Mouse (Mus musculus) activated CD4-positive, CD25-positive, alpha-beta regulatory T cell, adult 4 months (primary cell): Measurements from ENCODE around the gene Dhx8. TPM values are rescaled to one million over a fixed set of nuclear protein-coding genes. Genes with fewer than 3 reads are reported as not detected.

Experiments
- ATAC-seq: one replicate; pipeline ENCODE4 v1.8.0; 2017
- polyA plus RNA-seq, 2 experiments: library from polyadenylated mRNA; unstranded; fragments of 100-300 nt; shearing (Covaris generic); gene quantifications; one replicate each; pipeline ENCODE4 v1.2.1; 2017

The Dhx8 gene
- 10 to 100 TPM; 23.6 to 25.5 TPM for polyA plus RNA-seq

- peak; percentile 95 for ATAC-seq
Measured at GRCm38 (mm10) chr11:101732518-101733440, at the start of gene Dhx8. Gene Dhx8 (plus strand): TSS chr11:101732919.

DNA sequence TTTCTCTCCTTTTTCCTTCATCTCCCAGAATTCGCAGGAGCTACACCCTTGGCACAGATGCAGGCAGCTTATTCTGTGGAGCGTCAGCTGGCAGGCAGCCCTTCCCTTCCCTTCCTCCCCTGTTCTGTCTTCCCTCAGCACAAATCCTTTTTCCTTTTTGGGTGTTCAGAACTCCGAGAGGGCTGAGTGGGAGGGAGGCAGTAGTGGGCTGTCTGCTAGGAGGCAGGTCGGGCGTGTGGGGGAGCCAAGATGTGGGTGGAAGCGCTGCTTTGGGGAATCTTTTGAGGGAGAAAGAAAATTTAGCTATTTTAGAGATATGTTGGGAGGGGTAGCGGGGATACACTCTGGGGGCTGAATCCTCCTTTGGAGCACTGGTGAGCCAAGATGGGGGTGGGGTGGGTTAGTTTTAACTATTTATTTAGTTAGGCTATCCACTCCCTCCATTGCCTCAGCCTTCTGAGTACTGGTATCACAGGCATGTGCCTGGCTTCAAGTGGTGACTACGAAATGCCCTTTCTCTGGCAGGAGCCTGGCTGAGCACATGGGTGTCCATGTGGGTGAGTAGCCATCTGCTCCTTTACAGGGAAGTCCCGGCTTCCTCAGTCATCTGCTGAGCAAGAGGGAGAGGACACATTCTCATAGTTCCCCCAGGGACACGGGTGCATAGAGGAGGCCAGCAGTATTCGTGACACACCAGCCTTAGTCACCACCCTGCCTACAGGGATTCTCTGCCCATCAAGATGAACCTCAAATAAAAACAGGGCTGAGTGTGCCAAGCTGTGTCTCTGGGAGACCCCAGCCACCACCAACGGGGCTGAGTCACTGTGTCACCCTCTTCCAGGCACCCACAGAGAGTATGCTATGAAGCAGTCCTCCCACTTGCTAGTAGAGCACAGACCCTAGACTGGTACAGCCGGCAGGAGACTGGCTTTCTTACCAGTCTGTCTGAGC is 45.1 kb upstream of the Dhx8 start:
- no peak for ATAC-seq

- no peak for ATAC-seq
Measured at GRCm38 (mm10) chr11:101689701-101690113, 43.0 kb upstream of the Dhx8 start.

- no peak for ATAC-seq
Measured at GRCm38 (mm10) chr11:101690326-101690725, 42.4 kb upstream of the Dhx8 start.

GRCm38 (mm10) chr11:101695906-101696661 is 36.6 kb upstream of the Dhx8 start:
- no peak for ATAC-seq

- ATAC-seq: no peak
Measured at GRCm38 (mm10) chr11:101697156-101697861, 35.4 kb upstream of the Dhx8 start.

DNA sequence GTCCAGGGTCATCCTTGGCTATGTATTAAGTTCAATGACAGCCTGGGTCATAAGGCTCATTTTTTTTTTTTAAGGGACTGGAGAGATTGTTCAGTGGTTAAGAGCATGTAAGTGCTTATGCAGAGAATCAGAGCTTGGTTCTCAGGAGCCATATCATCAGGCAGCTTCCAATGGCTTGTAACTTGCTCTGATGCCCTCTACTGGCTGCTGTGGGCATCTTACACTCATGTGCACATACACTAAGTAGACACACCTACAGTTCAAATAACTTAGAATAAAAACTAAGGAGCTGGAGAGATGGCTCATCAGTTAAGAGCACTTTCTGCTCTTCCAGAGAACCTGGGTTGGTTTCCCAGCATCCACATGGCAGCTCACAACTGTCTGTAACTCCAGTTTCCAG is 34.6 kb upstream of the Dhx8 start:
- ATAC-seq: no peak

DNA sequence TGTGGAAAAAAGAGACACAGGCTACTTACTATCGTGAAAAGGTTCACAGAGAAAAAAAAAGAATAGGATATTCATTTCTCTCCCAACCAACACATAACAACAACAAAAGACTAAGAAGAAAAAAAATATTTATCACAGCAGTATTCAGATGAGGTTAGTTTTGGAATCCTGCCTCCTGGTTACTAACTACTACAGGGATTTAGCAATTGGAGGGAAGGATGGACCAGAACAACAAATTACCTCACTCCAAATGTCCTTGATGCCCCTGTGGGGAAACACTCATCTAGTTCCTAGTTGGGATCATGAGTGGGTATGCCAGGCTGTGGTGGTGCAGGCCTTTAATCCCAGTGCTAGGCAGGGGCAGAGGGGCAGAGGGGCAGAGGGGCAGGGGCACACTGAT is 33.2 kb upstream of the Dhx8 start:
- ATAC-seq: no peak

DNA sequence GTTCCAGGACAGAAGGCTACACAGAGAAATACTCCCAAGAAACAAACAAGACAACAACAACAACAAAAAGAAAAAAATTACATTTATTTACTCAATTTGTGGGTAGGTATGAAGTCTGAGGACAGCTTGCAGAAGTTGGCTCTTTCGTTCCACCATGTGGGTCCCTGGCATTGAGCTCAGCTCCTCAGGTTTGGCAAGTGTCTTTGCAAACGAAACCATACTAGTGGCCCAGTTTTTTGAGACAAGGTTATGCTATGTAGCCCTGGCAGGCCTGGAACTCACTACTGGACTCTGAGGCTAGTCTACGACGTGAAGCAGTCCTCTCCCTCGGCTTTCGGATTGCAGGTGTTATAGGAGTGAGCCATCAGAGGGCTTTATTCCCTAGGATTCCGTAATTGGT is 32.7 kb upstream of the Dhx8 start:
- no peak for ATAC-seq

DNA sequence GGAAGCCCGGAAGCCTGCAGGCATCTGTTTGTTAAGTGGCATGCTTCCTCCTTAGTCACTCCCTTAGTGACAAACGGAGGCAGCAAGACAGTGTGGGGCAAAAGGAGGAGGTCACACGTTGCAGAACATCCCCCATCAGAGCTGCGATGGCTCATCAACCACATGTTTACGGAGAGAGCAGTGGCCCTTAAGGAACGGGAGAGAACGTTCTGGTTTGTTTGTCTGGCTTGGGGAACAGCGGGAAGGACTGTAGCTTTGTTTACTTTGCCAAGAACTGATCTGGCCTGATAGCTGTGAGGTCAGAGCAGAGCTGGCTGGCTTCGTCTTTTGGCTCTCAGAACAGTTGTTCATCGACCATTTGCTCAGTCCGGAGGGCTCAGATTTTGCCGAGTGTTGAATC is 32.3 kb upstream of the Dhx8 start:
- ATAC-seq: no peak

GRCm38 (mm10) chr11:101704081-101704480 is 28.6 kb upstream of the Dhx8 start:
- no peak for ATAC-seq

- ATAC-seq: no peak
Measured at GRCm38 (mm10) chr11:101706764-101707448, 25.8 kb upstream of the Dhx8 start.

- no peak for ATAC-seq
Measured at GRCm38 (mm10) chr11:101708482-101708881, 24.2 kb upstream of the Dhx8 start.

DNA sequence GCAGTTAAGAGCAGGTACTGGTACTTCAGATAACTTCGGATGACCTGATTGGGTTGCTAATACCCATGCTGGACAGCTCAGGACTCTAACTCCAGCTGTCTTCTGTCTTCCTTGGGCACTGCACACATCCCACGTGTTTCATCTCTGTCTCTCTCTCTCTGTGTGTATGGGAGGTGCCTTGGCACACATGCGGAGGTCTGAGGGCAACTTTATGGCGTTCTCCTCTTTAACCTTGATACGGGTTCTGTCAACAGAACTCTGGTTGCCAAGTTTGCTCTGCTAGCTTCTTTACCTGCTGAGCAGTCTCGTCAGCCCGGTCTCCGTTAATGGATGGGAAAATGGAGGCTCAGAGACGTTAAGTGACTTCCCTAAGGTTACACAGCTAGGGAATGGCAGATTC is 19.9 kb upstream of the Dhx8 start:
- no peak for ATAC-seq

DNA sequence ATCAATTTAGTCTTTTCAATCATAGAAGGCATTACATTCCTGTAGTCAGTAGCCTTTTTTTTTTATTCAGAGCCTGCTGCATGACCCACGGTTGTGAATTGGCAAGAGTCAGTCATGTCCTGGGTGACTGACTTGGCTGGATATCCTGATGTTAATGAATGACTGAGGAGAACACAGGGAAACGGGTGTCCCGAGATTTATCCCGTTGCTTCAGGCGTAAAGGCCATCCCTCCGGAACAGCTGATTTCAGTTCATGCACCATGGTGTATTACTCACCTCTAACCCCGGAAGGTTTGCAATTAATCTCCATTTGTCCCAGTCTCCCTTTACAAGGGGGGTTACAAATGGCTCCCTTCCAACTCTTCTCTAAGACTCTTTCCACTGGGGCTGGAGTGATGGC is 18.7 kb upstream of the Dhx8 start:
- no peak for ATAC-seq

DNA sequence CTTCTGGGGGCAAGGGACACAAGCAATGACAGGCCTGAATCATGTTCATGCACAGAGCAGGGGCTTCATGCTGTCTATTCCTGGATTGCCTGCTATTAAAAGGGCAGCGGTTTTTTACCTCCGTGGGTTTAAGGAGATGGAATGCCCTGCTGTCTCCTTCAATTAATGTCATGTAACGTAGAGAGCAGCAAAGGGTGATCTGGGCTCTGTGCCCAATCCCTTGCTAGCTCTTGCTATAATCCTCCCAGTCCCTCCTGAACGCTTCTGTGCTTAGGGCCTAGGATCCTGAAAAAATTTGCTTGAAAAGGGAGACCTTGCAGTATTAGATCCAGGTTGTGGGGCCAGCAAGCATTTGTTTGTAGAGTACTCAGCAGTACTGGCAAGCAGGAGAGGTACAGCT is 14.4 kb upstream of the Dhx8 start:
- no peak for ATAC-seq

- ATAC-seq: no peak
Measured at GRCm38 (mm10) chr11:101719986-101720520, 12.7 kb upstream of the Dhx8 start.

DNA sequence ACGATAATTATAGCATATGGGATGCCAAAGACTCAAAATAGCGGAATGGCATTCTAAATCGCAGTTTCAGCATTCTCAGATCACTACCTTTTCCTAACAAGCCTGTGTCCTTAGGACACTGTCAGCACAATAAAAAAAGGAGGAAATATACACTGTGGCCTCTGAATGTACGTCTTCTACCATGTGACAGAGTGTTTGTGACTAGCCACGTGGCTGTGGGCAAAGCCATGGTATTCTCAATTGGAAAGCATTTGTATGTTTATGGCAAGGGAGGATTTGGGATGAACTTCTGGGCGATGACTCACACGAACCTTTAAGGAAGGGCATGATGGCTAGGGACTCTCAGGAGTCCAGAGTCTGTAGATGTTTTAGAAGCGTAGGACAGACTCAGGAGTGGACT is 7.7 kb upstream of the Dhx8 start:
- ATAC-seq: no peak

DNA sequence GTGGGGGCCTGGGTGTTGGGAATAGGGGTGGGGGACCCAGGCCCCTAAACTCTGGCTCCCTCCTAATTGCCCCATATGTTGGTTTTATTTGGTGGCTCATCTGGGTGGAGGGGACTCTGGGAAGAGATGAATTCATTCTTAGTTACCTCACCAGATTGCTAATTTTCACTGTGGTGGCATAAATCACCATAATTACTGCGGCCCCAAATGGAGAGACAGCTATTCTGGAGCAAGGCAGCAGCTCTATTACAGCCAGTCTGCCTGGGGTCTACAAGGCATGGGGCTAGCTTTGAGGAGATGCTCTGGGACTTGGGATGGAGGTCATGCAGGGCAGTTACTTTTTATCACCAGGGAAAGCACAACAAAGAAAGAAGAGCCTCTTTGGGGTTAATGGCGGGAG is 6.0 kb upstream of the Dhx8 start:
- no peak for ATAC-seq

GRCm38 (mm10) chr11:101729308-101729707 is 3.4 kb upstream of the Dhx8 start:
- no peak for ATAC-seq

GRCm38 (mm10) chr11:101733596-101733995 is 877 bp downstream of the Dhx8 start:
- no peak for ATAC-seq
